Mouse (Mus musculus) liver, embryonic 13.5 days (tissue): Measurements from ENCODE around the gene Adcy2. TPM values are rescaled to one million over a fixed set of nuclear protein-coding genes. Genes with fewer than 3 reads are reported as not detected.
A peak's percentile ranks its signal among the peaks of the same experiment; 100 is the strongest.

Experiments
- ATAC-seq: fragments of 200-750 bp; cut with Nextera tagmentation; 2 replicates; pipeline ENCODE4 v1.8.0; 2017; ENCODE audit warnings: low read depth, mild to moderate bottlenecking, moderate number of reproducible peaks, moderate library complexity
- DNase-seq: peaks from one replicate; pipeline ENCODE4 v3.0.0; 2022
- H3K27ac ChIP-seq: fragments of 300-500 bp; sonication (generic); 2 replicates; pipeline ENCODE4 v1.5.1; 2015; ENCODE audit warnings: moderate library complexity, mild to moderate bottlenecking, inconsistent platforms
- H3K27me3 ChIP-seq: fragments of 300-500 bp; sonication (generic); 2 replicates; pipeline ENCODE4 v1.6.1; 2015; ENCODE audit warnings: mild to moderate bottlenecking, inconsistent platforms
- H3K36me3 ChIP-seq: fragments of 300-500 bp; sonication (generic); 2 replicates; pipeline ENCODE4 v1.6.1; 2015; ENCODE audit warnings: mild to moderate bottlenecking, inconsistent platforms
- H3K4me1 ChIP-seq: fragments of 300-500 bp; sonication (generic); replicated peaks from 2 replicates; pipeline ENCODE4 v1.6.1; 2015; ENCODE audit warnings: inconsistent platforms
- H3K4me2 ChIP-seq: fragments of 300-500 bp; sonication (generic); 2 replicates; pipeline ENCODE4 v1.6.1; 2015; ENCODE audit warnings: inconsistent platforms, mild to moderate bottlenecking, moderate library complexity
- H3K4me3 ChIP-seq: fragments of 300-500 bp; sonication (generic); replicated peaks from 2 replicates; pipeline ENCODE4 v1.5.1; 2015; ENCODE audit warnings: mild to moderate bottlenecking, inconsistent platforms
- H3K9ac ChIP-seq: fragments of 300-500 bp; sonication (generic); 2 replicates; pipeline ENCODE4 v1.6.1; 2015; ENCODE audit warnings: mild to moderate bottlenecking, inconsistent platforms
- H3K9me3 ChIP-seq: fragments of 300-500 bp; sonication (generic); replicated peaks from 2 replicates; pipeline ENCODE4 v1.6.1; 2016; ENCODE audit warnings: inconsistent platforms
- WGBS: fragments of 180-500 bp; shearing (Covaris S2); methylation state at CpG from one replicate; pipeline ENCODE4 v1.1.7; 2015; ENCODE audit not compliant: insufficient replicate concordance; 5-methylcytosine and 5-hydroxymethylcytosine counted together
- polyA plus RNA-seq: library from polyadenylated mRNA; unstranded; fragments of >200 nt; fragmentation: Nextera tagmentation; extraction: Ambion mirVana; gene quantifications from 2 replicates; pipeline ENCODE4 v1.2.1, GENCODE M21; 2015

Gene Adcy2
- 0.31 and 0.33 TPM in 2 replicates for polyA plus RNA-seq

DNA sequence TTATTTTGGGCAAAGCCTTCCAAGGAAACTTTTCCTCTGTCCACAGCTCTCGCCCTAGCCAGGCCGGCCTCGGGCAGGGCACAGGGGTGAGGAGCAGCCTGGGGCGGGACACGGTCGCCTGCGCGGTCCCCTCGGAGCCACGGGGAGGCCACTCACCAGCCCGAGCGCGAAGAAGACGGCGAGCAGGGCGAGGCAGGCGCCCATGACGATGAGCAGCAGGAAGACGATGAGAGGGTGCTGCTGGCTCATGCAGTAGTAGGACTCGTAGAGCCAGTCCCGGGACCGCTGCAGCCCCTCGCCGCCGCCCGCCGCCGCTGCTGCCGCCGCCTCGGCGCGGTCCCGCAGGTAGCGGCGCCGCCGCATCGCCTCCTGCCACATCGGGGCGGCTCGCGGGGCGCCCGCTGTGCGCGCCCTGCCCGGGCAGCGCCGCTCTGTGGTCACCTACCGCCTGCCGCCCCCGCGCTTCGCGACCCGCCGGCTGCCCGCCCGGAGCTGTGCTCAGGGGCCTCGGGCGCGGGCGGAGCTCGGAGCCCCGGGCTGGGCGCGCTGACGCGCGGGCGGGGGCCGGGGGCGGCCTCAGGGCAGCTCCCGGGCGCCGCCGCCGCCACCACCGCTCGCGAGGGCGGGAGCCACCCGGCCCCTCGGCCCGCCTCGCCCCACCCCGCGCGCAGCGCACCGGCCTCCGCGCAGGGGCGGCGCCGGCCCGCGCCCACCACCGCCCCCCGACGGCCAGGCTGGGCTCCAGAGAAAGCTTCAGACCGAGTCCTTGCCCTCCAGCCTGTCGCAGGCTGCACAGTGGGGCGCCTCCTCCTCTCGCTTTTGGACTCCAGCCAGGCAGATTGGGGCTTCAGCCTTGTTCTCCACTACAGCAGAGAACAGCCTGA is at the start of gene Adcy2:
Gene Adcy2, minus strand, starts transcription at position 624 of the 884 bp plus-strand sequence.
- DNase-seq (no peak), ATAC-seq (peak; percentile 57)
- H3K9me3 ChIP-seq = no peaks in the 10 kb centered on the region
- peak within 1 kb of the TSS; percentile 47 for H3K4me3 ChIP-seq
- H3K36me3 ChIP-seq = no peaks in the 10 kb centered on the region
- H3K27me3 ChIP-seq = peaks cover 46% of the 10 kb centered on the region
- no peak within 1 kb of the TSS for H3K9ac ChIP-seq
- no peaks in the 10 kb centered on the region for H3K4me1 ChIP-seq
- 1% methylated on average over 73 of the region's 106 CpGs for WGBS
- H3K4me2 ChIP-seq = peak within 1 kb of the TSS; percentile 59
- no peak within 1 kb of the TSS for H3K27ac ChIP-seq

DNA sequence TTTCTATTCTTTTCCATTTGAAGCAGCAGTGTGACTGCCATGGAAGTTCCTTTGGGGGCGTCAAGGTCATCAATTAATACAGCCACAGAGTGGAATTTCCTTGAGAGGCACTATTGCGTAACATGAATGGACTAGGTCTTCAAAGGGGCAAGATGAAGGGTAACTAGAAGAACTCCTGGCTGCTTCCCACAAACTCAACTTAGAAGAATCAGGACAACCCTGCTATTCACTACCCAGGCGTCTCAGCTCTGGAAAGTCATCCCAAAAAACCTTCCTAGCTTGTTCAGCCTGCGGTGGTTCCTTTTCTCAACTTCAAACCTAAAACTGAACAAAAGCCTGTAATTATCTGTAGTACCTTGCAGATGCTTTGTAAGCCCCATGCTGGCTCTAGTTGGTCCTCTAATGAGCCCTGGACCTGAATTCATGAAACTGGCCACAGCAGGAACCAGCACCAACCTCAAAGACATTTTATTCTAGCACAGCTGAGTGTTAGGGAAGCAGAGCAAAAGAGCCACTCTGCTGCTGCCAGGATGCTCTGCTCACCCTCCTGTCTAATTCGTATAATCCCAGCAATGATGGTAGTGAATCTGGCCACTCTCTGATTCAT is 37.8 kb upstream of the Adcy2 start:
- WGBS = 53% methylated on average over 5 of the region's 5 CpGs
- H3K4me1 ChIP-seq = no peaks in the 10 kb centered on the region
- no peak for DNase-seq
- no peaks in the 10 kb centered on the region for H3K27me3 ChIP-seq
- no peaks in the 10 kb centered on the region for H3K9me3 ChIP-seq
- no peak overlapping the region for H3K4me3 ChIP-seq
- H3K4me2 ChIP-seq = no peak overlapping the region
- no peak overlapping the region for H3K9ac ChIP-seq
- no peak for ATAC-seq
- no peaks in the 10 kb centered on the region for H3K36me3 ChIP-seq
- H3K27ac ChIP-seq = no peak overlapping the region

DNA sequence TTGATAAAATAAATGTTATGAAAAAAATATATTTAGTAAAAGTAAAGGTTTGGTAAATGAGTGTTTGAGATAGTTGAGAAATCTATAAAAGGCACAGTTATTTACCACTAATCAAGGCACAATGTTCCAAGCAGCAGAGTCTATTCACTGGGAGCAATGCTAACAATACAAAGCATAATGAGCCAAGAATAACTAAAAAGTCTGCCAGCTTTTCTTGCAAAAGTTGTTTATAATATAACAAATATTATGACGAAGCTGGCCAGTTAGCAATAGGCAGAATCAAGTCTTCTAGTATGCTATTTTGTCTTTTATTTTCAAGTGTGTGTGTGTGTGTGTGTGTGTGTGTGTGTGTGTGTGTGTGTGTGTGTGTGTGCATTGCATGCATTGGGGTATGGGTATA is 35.3 kb upstream of the Adcy2 start:
- H3K27me3 ChIP-seq = no peaks in the 10 kb centered on the region
- no peak overlapping the region for H3K4me2 ChIP-seq
- no peak for ATAC-seq
- H3K36me3 ChIP-seq = no peaks in the 10 kb centered on the region
- no peak overlapping the region for H3K9ac ChIP-seq
- H3K4me1 ChIP-seq = no peaks in the 10 kb centered on the region
- 47% methylated on average over 1 of the region's 1 CpGs for WGBS
- H3K9me3 ChIP-seq = no peaks in the 10 kb centered on the region
- H3K4me3 ChIP-seq = no peak overlapping the region
- no peak overlapping the region for H3K27ac ChIP-seq
- no peak for DNase-seq

DNA sequence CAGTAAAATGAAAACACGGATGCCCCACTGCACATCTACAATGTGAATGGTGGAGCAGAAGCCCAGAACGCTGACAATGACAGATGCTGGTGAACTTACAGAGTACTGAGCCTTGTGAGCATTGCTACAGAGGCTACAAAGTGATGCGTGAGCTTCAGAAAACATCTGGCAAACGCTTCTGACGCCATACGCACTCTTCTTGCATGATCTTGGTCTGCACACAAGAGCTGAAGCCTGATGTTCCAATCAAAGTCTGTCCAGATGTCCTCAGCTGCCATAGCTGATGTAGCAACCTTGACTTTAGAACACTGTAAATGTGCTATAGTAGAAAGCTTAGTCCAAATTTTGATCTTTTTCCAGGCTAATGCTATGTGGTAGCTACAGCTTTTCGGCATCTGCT is 34.2 kb upstream of the Adcy2 start:
- Histone ChIP-seq H3K9ac (no peak overlapping the region), H3K4me1 (no peaks in the 10 kb centered on the region), H3K27me3 (no peaks in the 10 kb centered on the region), H3K27ac (no peak overlapping the region), H3K4me2 (no peak overlapping the region), H3K9me3 (no peaks in the 10 kb centered on the region), H3K36me3 (no peaks in the 10 kb centered on the region), H3K4me3 (no peak overlapping the region)
- 71% methylated on average over 7 of the region's 7 CpGs for WGBS
- DNase-seq (no peak), ATAC-seq (no peak)

DNA sequence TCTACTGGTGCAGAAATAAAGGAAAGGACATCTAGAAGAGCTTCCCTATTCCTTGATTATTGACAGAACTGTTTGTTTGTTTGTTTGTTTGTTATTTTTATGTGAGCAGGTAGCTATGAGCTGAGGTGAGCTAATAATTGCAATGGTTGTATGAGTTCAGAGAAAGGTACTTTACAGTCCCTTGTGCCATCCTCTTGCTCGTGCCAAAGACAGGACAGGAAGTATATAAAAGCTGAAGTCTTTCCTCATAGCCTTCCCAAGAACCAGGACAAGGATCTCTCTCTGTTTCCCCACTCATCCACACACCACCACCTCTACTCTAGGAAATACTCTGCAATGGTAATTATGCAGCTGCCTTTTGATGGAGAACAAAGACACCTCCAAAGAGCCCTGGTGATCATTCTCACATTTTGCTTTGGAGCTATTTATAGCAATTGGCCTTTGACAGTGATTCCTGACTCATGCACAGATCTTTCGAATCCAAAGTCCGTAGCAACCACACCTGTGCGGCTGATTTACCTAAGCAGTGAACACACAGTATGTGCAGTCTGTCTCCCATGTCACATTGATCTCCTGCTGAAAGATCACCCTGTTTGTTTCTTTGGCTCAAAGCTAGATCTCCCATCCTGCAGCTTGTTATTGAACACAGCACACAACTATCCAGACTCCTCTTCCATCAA is 29.9 kb upstream of the Adcy2 start:
- ATAC-seq (no peak), DNase-seq (no peak)
- Histone ChIP-seq H3K9ac (no peak overlapping the region), H3K4me3 (no peak overlapping the region), H3K27me3 (no peaks in the 10 kb centered on the region), H3K9me3 (no peaks in the 10 kb centered on the region), H3K36me3 (no peaks in the 10 kb centered on the region), H3K4me2 (no peak overlapping the region), H3K4me1 (no peaks in the 10 kb centered on the region), H3K27ac (no peak overlapping the region)
- 53% methylated on average over 4 of the region's 4 CpGs for WGBS

DNA sequence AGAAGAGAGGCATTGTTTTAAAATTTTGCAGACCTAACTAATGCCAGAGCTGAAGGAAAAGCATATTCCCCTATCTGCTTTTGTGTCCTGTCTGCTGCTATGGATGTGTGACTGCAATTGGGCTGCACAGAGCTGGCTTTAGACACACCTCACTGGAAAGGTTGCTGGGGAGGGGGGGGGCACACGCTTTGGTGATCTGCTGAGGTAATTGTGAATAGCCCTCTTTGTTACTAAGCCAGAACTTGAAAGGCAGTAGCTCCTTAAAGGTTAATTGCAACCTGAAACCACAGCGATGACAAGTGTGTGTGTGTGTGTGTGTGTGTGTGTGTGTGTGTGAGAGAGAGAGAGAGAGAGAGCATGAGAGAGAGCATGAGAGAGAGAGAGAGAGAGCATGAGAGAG is 25.6 kb upstream of the Adcy2 start:
- Histone ChIP-seq H3K36me3 (no peaks in the 10 kb centered on the region), H3K4me3 (no peak overlapping the region), H3K4me2 (no peak overlapping the region), H3K27me3 (no peaks in the 10 kb centered on the region), H3K27ac (no peak overlapping the region), H3K9me3 (no peaks in the 10 kb centered on the region), H3K9ac (no peak overlapping the region), H3K4me1 (no peaks in the 10 kb centered on the region)
- WGBS = 44% methylated on average over 2 of the region's 2 CpGs
- DNase-seq = no peak
- no peak for ATAC-seq

DNA sequence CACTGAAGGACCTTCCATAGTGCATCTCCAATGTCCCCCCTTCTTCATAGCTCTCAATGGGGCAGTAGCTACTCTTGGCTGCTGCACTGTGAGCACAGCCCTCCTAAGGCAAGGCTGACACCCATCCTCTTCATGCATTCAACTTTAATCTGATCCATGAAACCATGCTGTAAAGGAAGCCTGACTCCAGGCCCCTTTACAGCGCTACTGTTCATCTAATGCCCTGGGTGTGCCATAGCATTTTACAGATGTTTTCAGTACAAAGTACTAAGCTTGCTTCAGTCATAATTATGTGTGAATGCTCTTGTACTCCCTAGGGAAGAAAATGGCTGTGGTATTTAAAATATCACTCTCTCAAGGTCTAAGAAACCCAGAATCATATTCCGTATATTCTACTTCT is 23.9 kb upstream of the Adcy2 start:
- Histone ChIP-seq H3K4me3 (no peak overlapping the region), H3K9me3 (no peaks in the 10 kb centered on the region), H3K9ac (no peak overlapping the region), H3K27ac (no peak overlapping the region), H3K4me1 (no peaks in the 10 kb centered on the region), H3K36me3 (no peaks in the 10 kb centered on the region), H3K4me2 (no peak overlapping the region), H3K27me3 (no peaks in the 10 kb centered on the region)
- DNase-seq (no peak), ATAC-seq (no peak)
- WGBS = 75% methylated on average over 2 of the region's 2 CpGs

DNA sequence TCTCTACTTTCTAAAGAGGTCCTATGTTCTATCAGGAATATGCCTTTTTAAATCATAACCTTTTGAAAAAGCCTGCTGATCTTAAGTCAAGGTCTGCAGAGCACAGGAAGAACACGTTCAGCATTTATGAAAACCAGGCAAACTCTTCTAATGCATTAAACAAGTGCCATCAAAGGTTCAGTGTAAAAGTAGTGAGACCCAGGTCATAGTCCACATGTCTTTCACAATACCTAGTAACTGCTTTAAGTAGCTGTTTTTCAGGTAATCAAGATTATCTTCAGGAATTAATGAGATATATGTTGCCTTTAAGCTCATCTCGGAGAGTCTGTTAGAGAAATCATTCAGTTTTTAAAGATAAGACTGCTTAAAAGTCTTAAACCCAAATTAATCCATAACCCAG is 21.2 kb upstream of the Adcy2 start:
- H3K4me2 ChIP-seq = no peak overlapping the region
- H3K27me3 ChIP-seq = no peaks in the 10 kb centered on the region
- ATAC-seq = no peak
- no peak overlapping the region for H3K9ac ChIP-seq
- H3K27ac ChIP-seq = no peak overlapping the region
- H3K36me3 ChIP-seq = no peaks in the 10 kb centered on the region
- DNase-seq = no peak
- no peak overlapping the region for H3K4me3 ChIP-seq
- H3K4me1 ChIP-seq = no peaks in the 10 kb centered on the region
- WGBS = 48% methylated on average over 2 of the region's 2 CpGs
- no peaks in the 10 kb centered on the region for H3K9me3 ChIP-seq

DNA sequence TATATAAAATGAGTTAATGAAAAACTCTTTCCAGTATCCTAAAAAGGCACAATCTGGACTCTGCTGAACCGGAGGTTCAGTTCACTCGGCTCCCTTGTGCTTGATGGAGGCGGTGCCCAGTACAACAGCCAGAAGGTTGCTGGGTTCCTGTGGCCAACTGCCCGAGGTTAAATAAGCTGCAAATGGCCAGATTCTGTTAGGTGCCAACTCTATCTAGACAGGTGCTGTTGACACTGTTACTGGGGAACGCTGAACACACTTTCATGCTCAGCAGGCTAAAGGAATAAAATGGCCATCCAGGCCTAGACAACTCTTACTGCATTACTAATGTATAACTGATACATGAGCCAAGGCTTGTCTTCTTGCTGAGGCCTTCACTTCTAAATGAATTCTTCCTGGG is 7.6 kb upstream of the Adcy2 start:
- Histone ChIP-seq H3K4me3 (no peak overlapping the region), H3K4me2 (no peak overlapping the region), H3K9ac (no peak overlapping the region), H3K27ac (no peak overlapping the region), H3K27me3 (no peaks in the 10 kb centered on the region), H3K9me3 (no peaks in the 10 kb centered on the region), H3K4me1 (no peaks in the 10 kb centered on the region), H3K36me3 (no peaks in the 10 kb centered on the region)
- 54% methylated on average over 5 of the region's 5 CpGs for WGBS
- DNase-seq (no peak), ATAC-seq (no peak)

DNA sequence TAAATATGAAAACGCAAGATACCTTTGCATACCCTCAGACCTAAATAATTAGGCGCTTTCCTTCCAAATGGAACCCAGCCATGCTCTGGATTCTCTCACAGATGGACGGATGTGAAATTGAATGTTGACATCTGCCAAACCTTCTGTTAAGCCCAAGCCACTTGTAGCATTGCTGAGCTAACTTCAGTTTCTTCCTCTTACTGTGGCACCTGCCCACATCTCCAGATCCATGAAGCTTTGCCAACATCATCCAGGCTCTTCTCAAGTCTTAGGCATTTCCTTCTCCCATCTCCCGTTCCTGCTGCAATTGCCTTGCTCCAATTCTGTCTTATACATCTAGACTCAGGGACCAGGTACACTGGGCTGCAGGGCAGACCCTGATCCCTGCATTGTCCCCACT is 6.8 kb upstream of the Adcy2 start:
- no peak for ATAC-seq
- H3K27me3 ChIP-seq = 0 out of 2 replicates have a peak, but pooled peaks cover under 1% of the 10 kb centered on the region
- no peak for DNase-seq
- H3K9ac ChIP-seq = no peak overlapping the region
- H3K9me3 ChIP-seq = no peaks in the 10 kb centered on the region
- no peaks in the 10 kb centered on the region for H3K36me3 ChIP-seq
- 54% methylated on average over 4 of the region's 4 CpGs for WGBS
- H3K4me3 ChIP-seq = no peak overlapping the region
- no peak overlapping the region for H3K4me2 ChIP-seq
- H3K27ac ChIP-seq = no peak overlapping the region
- H3K4me1 ChIP-seq = no peaks in the 10 kb centered on the region

DNA sequence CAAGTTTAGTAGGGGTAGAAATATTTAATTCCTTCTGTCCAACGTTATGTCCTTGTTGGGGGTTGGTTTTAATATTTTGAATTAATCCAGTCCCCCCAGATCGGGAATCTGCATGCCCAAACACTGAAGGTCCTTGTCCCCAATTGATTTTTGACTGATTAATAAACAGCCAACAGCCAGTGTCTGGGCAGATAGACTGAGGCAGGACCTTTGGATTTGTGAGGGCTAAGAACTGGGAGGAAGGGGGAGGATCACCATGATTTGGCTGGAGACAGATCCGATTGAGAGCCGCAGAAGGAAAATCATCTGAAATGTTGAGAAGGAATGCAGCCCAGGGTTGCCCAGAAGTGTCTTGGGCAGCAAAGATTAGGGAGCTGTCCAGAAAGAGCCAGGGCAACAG is 5.1 kb upstream of the Adcy2 start:
- no peaks in the 10 kb centered on the region for H3K9me3 ChIP-seq
- no peak for ATAC-seq
- no peak overlapping the region for H3K9ac ChIP-seq
- no peak overlapping the region for H3K4me3 ChIP-seq
- H3K4me1 ChIP-seq = no peaks in the 10 kb centered on the region
- no peaks in the 10 kb centered on the region for H3K36me3 ChIP-seq
- peaks cover 18% of the 10 kb centered on the region for H3K27me3 ChIP-seq
- H3K27ac ChIP-seq = no peak overlapping the region
- no peak overlapping the region for H3K4me2 ChIP-seq
- WGBS = 58% methylated on average over 4 of the region's 4 CpGs
- DNase-seq = no peak
